Mouse (Mus musculus) ES-E14 (cell line): ENCODE data around the gene Pip4k2a.

Experiments used
- HCFC1 ChIP-seq: IDR thresholded peaks from 2 replicates; pipeline ENCODE4 v1.6.1; 2012; ENCODE audit warnings: low read length, inconsistent platforms, borderline replicate concordance; ENCODE audit not compliant: insufficient read depth
- MAFK ChIP-seq: IDR thresholded peaks from 2 replicates; pipeline ENCODE4 v1.6.1; 2014; ENCODE audit warnings: mild to moderate bottlenecking, low read depth, low read length, inconsistent platforms; ENCODE audit not compliant: insufficient read depth
- ZC3H11A ChIP-seq: IDR thresholded peaks from 2 replicates; pipeline ENCODE4 v1.6.1; 2012; ENCODE audit warnings: low read depth, mild to moderate bottlenecking, inconsistent platforms, low read length, borderline replicate concordance

GRCm38 (mm10) chr2:18909713-18910112 is 88.2 kb downstream of the Pip4k2a start:
- TF ChIP-seq ZC3H11A, result no peak
- TF ChIP-seq HCFC1, result no peak
- no peak for TF ChIP-seq MAFK
